Mouse (Mus musculus): ENCODE measurements around the gene Themis2. TPM values are rescaled to one million over a fixed set of nuclear protein-coding genes. Genes with fewer than 3 reads are reported as not detected.
A peak's percentile ranks its signal among the peaks of the same experiment; 100 is the strongest.
"Not testable (repeated sequence)": the region's sequence is repeated elsewhere in the genome, so short reads cannot be mapped to it uniquely, and the experiment has no call there.

Themis2 gene
- polyA plus RNA-seq, 1 experiment from 2014 or later = 0.40 TPM

DNA sequence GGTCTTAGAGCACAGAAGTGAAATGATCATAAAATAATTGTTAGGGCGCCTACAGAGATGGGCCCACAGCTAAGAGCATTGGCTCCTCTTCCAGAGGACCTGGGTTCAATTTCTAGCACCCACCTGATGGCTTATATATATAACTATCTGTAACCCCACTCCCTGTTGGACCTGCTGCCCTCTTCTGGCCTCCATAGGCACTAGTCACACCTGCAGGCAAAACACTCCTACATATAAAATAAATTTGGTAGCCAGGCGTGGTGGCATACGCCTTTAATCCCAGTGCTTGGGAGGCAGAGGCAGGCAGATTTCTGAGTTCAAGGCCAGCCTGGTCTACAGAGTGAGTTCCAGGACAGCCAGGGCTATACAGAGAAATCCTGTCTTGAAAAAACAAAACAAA is 33.1 kb downstream of the Themis2 start:
- not testable (repeated sequence) for DNase-seq (ENCODE audit: low spot score); H3K4me3 ChIP-seq; H3K27me3 ChIP-seq (ENCODE audit: insufficient read depth, poor library complexity, severe bottlenecking); H3K9me3 ChIP-seq; H3K4me1 ChIP-seq; H3K27ac ChIP-seq; H3K36me3 ChIP-seq
- 81% methylated on average over 3 of the region's 3 CpGs for WGBS

DNA sequence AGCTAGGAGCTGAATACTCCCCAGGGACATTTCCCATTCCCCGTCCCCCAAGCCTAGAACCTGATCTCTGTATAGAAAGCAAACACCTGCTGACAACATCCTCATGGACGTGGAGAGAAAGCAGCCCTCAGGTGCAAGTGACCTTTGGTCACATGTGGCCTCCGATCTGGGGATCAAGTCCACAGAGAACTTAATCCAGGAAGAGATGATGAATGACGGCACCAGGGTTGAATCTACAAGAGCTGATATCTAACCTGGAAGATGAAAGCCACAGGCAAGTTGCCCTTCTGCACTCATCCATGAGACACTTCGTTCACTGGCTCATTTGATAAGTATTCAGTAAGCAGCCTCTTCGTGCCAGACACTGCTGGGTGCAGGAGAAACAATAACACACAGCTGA is 33.6 kb downstream of the Themis2 start:
- Histone ChIP-seq H3K27me3 (ENCODE audit: insufficient read depth, poor library complexity, severe bottlenecking) (peaks cover 6% of the 10 kb centered on the region; the same call in 1 of the 2 replicates), H3K9me3 (no peaks in the 10 kb centered on the region), H3K4me1 (no peaks in the 10 kb centered on the region), H3K36me3 (no peaks in the 10 kb centered on the region), H3K27ac (no peak overlapping the region), H3K4me3 (no peak overlapping the region)
- WGBS = 70% methylated on average over 6 of the region's 6 CpGs
- no peak for DNase-seq (ENCODE audit: low spot score)

DNA sequence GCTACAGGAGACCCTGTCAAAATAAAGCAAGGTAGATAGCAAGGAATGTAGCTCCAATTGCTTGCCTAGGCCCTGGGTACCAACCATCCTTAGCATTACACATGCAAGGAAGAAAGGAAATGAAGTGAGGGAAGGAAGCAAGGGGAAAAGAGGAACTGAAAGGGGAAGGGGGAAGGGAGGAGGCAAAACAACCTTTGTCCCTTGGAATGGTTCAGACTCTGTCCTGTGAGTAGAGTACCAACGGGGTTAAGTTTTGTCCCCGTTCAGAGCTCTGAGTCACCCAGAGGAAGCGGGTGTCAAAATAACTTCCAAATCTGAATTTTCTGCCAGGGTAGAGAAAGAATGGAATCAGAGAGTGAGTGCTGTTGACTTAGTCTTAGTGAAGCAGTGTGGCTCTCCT is 35.9 kb downstream of the Themis2 start:
- 50% methylated on average over 3 of the region's 3 CpGs for WGBS

DNA sequence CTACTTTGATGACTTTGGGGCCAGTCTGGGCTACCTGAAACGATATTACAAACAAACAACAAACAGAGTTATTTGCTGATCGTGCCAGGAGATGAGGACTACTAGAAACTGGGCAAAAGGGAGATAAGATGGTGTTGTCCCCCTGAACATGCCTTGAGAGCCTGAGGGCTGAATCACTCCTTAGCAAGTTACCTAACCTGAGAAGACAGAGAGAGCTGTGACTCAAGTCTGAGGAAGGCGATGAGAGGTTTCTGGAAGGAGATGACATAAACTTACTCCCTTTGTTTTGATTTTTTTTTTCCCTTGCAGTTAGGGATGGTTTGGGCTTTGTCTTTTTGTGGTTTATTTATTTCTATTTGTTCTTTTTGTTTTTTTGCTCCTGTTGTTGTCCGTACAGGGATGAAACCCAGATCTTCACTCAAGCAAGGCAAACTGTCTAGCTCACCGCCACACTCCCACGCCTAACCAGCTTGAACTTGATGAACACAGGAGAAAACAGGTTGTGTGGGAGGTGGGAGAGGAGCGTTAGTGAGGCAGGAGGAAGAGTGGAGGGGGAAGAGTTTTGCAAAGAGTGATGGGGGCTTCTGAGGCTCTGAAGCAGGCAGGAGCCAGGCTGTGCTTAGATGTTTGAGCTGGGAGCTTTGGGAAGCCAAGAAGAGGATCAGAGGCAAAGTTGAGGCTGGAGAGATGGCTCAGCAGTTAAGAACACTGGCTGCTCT is 38.4 kb downstream of the Themis2 start:
- peaks cover 8% of the 10 kb centered on the region for H3K4me1 ChIP-seq
- H3K27me3 ChIP-seq (ENCODE audit: insufficient read depth, poor library complexity, severe bottlenecking) = peaks cover 17% of the 10 kb centered on the region
- 73% methylated on average over 7 of the region's 7 CpGs for WGBS
- no peak overlapping the region for H3K27ac ChIP-seq
- no peaks in the 10 kb centered on the region for H3K36me3 ChIP-seq
- H3K9me3 ChIP-seq = no peaks in the 10 kb centered on the region
- no peak for DNase-seq (ENCODE audit: low spot score)
- H3K4me3 ChIP-seq = no peak overlapping the region

More for the DNA sequence above, 35.9 kb downstream of the Themis2 start:
- Histone ChIP-seq H3K9me3 (no peaks in the 10 kb centered on the region), H3K27me3 (ENCODE audit: insufficient read depth, poor library complexity, severe bottlenecking) (peaks cover 17% of the 10 kb centered on the region), H3K4me3 (no peak overlapping the region), H3K4me1 (peaks cover 4% of the 10 kb centered on the region; the same call in 1 of the 2 replicates), H3K36me3 (no peaks in the 10 kb centered on the region), H3K27ac (no peak overlapping the region)
- DNase-seq (ENCODE audit: low spot score) = no peak

DNA sequence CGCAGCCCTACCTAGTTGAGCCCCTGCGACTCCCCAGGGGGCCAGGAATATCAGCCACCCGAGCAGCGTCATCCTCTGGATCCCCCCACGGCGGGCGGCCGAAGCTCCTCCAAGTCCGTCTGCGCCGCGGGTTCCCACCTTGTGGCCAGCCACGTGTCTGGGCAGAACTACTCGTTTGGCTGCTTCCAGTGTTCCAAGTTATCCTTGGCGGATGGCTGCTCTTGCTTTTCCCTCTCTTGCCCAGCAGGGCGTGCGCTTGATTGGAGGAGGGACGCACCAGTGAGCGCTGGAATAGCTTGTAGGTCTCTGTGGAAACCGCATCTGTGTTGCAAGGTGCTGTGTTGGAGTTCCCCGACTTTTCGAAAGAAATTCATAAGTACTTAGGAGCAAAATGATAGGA is 39.2 kb downstream of the Themis2 start, which contains the start of gene Smpdl3b:
Smpdl3b (minus strand) TSS at position 279 of the 400 bp plus-strand sequence.
- no peaks in the 10 kb centered on the region for H3K9me3 ChIP-seq
- H3K4me1 ChIP-seq = peaks cover 12% of the 10 kb centered on the region
- H3K36me3 ChIP-seq = no peaks in the 10 kb centered on the region
- WGBS = 2% methylated on average over 22 of the region's 22 CpGs
- peak; percentile 91 for DNase-seq (ENCODE audit: low spot score)
- H3K4me3 ChIP-seq = peak within 1 kb of the TSS; percentile 60
- H3K27ac ChIP-seq = peak within 1 kb of the TSS; percentile 72
- H3K27me3 ChIP-seq (ENCODE audit: insufficient read depth, poor library complexity, severe bottlenecking) = peaks cover 17% of the 10 kb centered on the region

DNA sequence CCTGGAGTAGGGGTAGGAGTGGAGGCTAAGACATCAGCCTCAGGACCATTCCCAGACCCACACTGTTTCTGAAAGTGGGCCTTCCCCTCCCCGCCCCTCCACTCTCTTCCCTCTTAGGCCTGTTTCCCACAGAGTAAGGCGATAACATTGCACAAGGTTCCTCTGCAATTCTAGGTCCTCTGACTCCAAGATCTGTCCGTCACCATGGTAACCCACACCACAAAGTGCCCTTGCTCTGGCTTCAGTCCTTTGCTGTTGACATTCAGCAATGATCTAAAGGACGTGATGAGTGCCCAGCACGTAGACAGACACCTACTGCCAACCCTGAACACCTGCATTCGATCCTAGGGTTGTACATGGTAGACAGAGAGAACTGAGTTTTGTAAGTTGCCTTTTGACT is 43.2 kb downstream of the Themis2 start:
- DNase-seq (ENCODE audit: low spot score) = no peak
- no peak overlapping the region for H3K27ac ChIP-seq
- peaks cover 12% of the 10 kb centered on the region for H3K4me1 ChIP-seq
- no peaks in the 10 kb centered on the region for H3K9me3 ChIP-seq
- peaks cover 14% of the 10 kb centered on the region for H3K27me3 ChIP-seq (ENCODE audit: insufficient read depth, poor library complexity, severe bottlenecking)
- WGBS = 49% methylated on average over 6 of the region's 6 CpGs
- H3K4me3 ChIP-seq = no peak overlapping the region
- no peaks in the 10 kb centered on the region for H3K36me3 ChIP-seq

DNA sequence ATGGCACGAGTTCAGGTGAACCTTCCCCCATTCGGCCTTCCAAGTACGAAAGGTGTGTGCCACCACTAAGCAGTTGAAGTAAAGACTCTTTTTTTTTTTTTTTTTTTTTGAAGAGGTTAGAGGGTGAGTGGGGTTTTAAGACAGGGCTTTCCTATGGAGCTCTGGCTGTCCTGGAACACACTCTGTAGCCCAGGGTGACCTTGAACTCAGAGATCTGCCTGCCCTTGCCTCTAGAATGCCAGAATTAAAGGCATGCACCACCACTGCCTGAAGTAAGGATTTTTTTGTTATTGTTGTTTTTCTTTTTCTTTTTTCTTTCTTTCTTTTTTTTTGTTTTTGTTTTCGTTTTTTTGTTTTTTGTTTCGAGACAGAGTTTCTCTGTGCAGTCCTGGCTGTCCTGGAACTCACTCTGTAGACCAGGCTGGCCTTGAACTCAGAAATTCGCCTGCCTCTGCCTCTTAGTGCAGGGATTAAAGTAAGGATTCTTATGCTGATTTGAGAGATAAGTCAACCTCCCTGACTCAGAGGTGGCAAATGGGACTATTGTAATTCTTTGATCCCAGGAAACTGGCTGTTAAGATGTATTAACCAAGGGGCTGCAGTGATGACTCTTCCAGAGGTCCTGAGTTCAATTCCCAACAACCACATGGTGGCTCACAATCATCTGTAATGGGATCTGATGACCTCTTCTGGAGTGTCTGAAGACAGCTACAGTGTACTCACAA is 46.8 kb downstream of the Themis2 start:
- Histone ChIP-seq H3K27me3 (ENCODE audit: insufficient read depth, poor library complexity, severe bottlenecking) (no peaks in the 10 kb centered on the region), H3K36me3 (no peaks in the 10 kb centered on the region), H3K4me1 (peaks cover 18% of the 10 kb centered on the region), H3K4me3 (no peak overlapping the region), H3K9me3 (no peaks in the 10 kb centered on the region), H3K27ac (no peak overlapping the region)
- no peak for DNase-seq (ENCODE audit: low spot score)
- whole genome bisulfite sequencing = 80% methylated on average over 6 of the region's 6 CpGs

DNA sequence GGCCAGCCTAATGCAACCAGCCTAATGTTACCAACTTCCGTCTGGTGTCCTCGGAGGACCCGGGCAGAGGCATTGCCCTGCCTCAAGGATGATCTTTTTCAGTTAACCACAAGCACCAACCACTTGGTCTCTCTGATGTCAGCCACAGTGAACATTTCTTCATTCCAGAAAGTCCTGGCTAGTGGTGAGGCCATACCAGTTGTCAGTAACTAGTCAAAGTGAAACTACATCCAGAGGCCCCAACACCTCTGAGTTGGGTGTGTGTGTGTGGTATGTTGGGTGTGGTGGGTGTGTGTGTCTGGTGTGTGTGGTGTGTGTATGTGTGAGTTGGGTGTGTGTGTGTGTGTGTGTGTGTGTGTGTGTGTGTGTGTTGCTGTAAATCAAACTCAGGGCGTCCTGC is 47.4 kb downstream of the Themis2 start:
- Histone ChIP-seq H3K4me1 (peaks cover 24% of the 10 kb centered on the region), H3K27me3 (ENCODE audit: insufficient read depth, poor library complexity, severe bottlenecking) (no peaks in the 10 kb centered on the region), H3K36me3 (no peaks in the 10 kb centered on the region), H3K4me3 (no peak overlapping the region), H3K27ac (no peak overlapping the region), H3K9me3 (no peaks in the 10 kb centered on the region)
- DNase-seq (ENCODE audit: low spot score) = no peak
- 91% methylated on average over 4 of the region's 4 CpGs for WGBS

DNA sequence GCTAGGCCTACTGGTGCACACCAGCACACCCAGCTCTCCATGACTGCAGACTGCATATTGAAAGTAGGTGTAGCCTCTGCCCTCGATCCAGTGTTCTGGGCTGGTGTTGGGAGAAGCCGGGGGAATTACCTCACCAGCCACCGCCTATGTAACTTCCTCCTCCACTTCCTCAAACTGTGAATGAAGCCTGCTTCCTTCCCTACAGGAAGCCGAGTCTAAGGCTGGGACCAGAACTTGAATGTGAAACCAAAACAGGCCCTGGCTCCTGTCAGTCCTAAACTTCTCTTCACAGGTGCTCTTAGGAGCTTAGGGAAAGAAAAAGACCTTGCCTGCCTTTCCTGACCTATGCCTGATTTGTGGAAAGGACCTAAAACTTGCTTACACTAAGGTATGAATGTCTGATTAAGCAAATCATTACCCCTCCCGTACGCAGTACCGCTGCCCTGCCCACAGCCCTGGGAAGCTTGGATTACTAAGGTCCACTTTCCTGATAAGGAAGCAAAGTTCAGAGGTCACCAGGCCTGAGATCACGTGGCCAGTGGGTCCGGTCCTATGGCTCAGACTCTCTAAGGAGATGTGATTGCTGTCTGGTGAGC is 48.4 kb downstream of the Themis2 start:
- Histone ChIP-seq H3K4me1 (peaks cover 20% of the 10 kb centered on the region), H3K36me3 (no peaks in the 10 kb centered on the region), H3K27me3 (ENCODE audit: insufficient read depth, poor library complexity, severe bottlenecking) (no peaks in the 10 kb centered on the region), H3K9me3 (no peaks in the 10 kb centered on the region), H3K27ac (peak overlapping the region; percentile 25; the same call in 1 of the 2 replicates), H3K4me3 (no peak overlapping the region)
- DNase-seq (ENCODE audit: low spot score) = no peak
- 44% methylated on average over 9 of the region's 9 CpGs for WGBS

DNA sequence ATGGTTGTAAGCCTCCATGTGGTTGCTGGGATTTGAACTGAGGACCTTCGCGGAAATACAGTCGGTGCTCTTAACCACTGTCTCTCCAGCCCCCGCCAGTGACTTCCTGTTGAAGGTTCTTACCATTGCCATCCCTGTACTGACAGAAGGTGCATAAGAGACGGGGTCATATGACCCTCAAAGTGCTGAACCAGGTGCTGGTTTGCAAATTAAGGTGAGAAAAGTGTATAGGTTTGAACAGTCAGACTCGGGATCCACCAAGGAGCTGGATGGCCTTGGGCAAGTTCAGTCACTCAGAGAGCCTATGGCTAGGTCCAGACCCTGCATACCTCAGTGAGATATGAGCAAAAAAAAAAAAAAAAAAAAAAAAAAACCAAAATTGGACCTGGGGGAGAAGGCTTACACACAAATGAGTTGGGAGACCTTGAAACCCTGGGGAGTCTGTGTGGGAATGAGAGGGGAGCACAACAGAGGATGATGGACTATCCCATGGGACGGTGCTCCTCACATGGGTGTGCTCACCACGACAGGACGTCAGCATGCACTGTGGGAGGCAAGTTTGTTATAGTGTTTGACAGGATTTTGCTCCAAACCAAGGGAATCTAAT is 49.2 kb downstream of the Themis2 start:
- H3K36me3 ChIP-seq = no peaks in the 10 kb centered on the region
- peak overlapping the region; percentile 25; the same call in 1 of the 2 replicates for H3K27ac ChIP-seq
- DNase-seq (ENCODE audit: low spot score) = no peak
- H3K27me3 ChIP-seq (ENCODE audit: insufficient read depth, poor library complexity, severe bottlenecking) = no peaks in the 10 kb centered on the region
- H3K4me1 ChIP-seq = peaks cover 16% of the 10 kb centered on the region
- no peak overlapping the region for H3K4me3 ChIP-seq
- H3K9me3 ChIP-seq = no peaks in the 10 kb centered on the region
- WGBS = 79% methylated on average over 9 of the region's 9 CpGs

DNA sequence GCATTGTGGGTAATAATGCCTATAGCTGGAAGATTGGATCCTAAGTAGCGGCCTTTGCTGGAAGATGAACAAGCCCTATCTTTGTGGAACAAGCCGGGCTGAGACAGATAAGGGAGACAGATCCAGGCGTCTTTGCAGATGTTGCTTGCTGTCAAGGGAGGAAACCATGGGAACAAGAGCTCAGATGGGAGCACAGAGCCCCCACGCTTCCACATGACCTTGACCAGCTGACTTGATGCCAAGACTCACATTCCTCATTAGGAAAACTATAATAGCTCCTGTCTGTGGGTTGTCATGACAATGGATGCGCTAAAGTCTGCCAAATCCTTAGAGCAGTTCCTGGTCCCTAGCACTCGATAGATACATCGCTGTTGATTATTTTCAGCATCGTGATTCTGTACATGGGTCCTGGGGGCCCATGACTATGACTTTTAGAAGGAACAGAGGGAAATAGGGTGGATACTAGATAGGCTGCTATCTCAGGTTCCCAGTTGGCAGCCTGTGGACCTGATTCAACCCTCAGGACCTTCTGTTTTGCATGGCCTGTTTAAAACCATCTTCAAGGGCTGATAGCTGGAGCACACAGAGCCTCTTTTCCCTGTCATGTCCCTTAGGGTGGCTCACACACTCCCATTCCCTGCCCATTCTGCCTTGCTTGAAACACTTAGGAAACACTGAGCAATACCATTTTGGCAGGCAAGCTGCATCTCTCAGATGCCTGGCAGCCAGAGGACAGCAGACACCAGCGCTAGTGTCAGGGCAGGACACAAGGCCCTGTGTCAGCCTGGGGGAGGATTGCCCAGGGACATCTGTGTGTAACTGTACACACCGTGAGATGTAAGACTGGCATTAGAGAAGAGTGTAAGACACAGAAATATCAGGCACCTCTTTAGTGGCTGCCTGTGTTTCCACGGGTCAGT is 51.9 kb downstream of the Themis2 start:
- Histone ChIP-seq H3K27me3 (ENCODE audit: insufficient read depth, poor library complexity, severe bottlenecking) (no peaks in the 10 kb centered on the region), H3K9me3 (no peaks in the 10 kb centered on the region), H3K4me3 (no peak overlapping the region), H3K36me3 (no peaks in the 10 kb centered on the region), H3K4me1 (peaks cover 16% of the 10 kb centered on the region), H3K27ac (no peak overlapping the region; the same call in 1 of the 2 replicates)
- WGBS = 62% methylated on average over 11 of the region's 11 CpGs
- DNase-seq (ENCODE audit: low spot score) = no peak

DNA sequence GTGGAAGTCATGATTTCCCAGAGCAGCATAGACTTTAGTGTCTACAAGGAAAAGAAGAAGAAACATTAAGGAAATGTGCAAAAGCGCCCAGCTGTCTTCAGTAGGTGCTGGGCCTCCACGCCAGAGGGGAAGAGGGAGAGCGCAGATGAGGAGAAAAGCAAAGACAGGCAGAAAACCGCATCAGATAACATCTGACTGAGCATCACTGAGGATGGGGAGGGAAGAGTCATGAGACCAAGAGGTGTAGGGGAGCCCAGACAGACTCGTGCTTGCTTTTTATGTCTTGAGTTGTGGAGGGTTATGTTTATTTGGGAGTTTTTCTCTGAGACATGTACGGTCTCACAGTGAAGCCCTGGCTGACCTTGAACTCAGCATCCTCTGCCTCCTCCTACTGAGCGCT is 54.7 kb downstream of the Themis2 start:
- Histone ChIP-seq H3K9me3 (no peaks in the 10 kb centered on the region), H3K27ac (no peak overlapping the region), H3K4me1 (peaks cover 8% of the 10 kb centered on the region; the same call in 1 of the 2 replicates), H3K27me3 (ENCODE audit: insufficient read depth, poor library complexity, severe bottlenecking) (no peaks in the 10 kb centered on the region), H3K36me3 (no peaks in the 10 kb centered on the region), H3K4me3 (no peak overlapping the region)
- no peak for DNase-seq (ENCODE audit: low spot score)
- 87% methylated on average over 7 of the region's 7 CpGs for WGBS

Data from heart, embryonic 10.5 days (tissue).